ENCODE assay signal across 9 mouse cellular contexts in the genomic region with DNA sequence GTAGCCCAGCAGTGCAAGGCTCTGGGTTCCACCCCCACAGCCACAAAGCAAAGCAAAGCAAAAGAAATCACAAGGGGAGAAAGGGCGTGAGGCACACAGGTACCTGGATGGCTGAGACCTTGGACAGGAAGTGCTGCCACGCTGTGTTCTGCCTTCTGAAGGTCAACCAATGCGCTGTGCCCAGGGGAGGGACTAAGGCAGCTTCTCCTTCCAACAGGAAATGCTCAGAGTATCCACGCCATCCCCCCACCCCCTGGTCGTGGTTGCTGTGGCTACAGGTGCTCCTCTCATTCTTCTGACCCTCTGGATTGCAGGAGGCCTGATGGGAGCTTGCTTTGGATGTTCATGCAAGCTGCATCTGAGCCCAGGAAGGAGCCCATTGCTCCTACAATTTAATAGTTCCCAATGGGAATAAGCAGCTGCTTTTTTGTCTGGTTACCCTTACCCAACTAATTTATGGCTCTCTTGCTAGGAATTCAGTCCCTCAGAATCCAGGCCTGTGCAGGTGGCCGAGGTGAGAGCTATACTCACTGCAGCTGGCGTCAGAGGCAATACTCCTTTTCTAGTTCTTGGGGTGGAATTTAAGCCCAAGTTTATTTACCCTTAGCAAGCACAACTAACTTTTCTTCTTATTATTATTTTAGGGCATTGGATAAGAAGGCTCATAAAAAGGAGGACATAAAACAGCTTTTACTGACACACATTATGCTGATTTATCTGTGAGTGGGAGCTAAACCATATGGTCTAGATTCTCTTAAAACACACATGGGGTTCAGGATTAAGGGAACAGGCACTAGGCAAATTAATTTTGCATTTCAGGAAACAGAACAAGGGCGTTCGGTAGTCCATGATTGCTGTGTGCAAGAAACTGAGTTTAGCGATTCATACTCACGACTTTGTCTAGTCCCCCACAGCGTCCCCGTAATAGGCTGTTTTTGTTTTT.
DNase-seq lines count a peak whose midpoint lies in the region; ATAC-seq and TF ChIP-seq lines count a peak whose summit lies in the region.
"Had no signal": no experiment of that assay in that cellular context is flagged by ENCODE, and none has a peak within 500 bp of the region (broad histone marks: within the 10 kb centered on the region; RNA-seq: fewer than 3 reads in every experiment).

No protein-coding gene starts in this region.

- no peak overlapping the region for H3K4me2 ChIP-seq in forebrain, postnatal 0 days (ENCODE audit: low read depth)
- no peak overlapping the region for H3K4me2 ChIP-seq in forebrain, embryonic 11.5 days (ENCODE audit: low read depth, low read length, severe bottlenecking)

- 73% methylated on average over 13 of the region's 13 CpGs for WGBS in forebrain, postnatal 0 days
- 80% methylated on average over 13 of the region's 13 CpGs for WGBS in forebrain, embryonic 11.5 days

- H3K27ac ChIP-seq in forebrain, postnatal 0 days (ENCODE audit: low read depth, low read length): no peak overlapping the region
- no peak overlapping the region for H3K27ac ChIP-seq in forebrain, embryonic 11.5 days (ENCODE audit: low read depth, low read length)

- no peaks in the 10 kb centered on the region for H3K4me1 ChIP-seq in forebrain, postnatal 0 days (ENCODE audit: insufficient read depth)
- no peaks in the 10 kb centered on the region for H3K4me1 ChIP-seq in forebrain, embryonic 11.5 days (replicated peaks; ENCODE audit: control insufficient read depth, insufficient read depth, low read length)

- H3K9me3 ChIP-seq in forebrain, postnatal 0 days (ENCODE audit: low read length): no peaks in the 10 kb centered on the region
- H3K9me3 ChIP-seq in forebrain, embryonic 11.5 days (ENCODE audit: control insufficient read depth, low read length): no peaks in the 10 kb centered on the region

- TF ChIP-seq CTCF in forebrain, postnatal 0 days (IDR thresholded peaks at IDR 0.05; ENCODE audit: low read depth): no peak

- ATAC-seq in forebrain, postnatal 0 days: peak; percentile 43
- ATAC-seq in forebrain, embryonic 11.5 days (replicated peaks; ENCODE audit: low FRiP score): no peak
- no peak for ATAC-seq in monocyte, adult 5-6 weeks (replicated peaks; ENCODE audit: insufficient number of reproducible peaks, low FRiP score, low TSS enrichment, poor library complexity, severe bottlenecking)

- H3K9ac ChIP-seq in forebrain, postnatal 0 days: no peak overlapping the region
- H3K9ac ChIP-seq in forebrain, embryonic 11.5 days (ENCODE audit: low read length): no peak overlapping the region

- H3K36me3 ChIP-seq in forebrain, postnatal 0 days (ENCODE audit: insufficient read depth): no peaks in the 10 kb centered on the region
- no peaks in the 10 kb centered on the region for H3K36me3 ChIP-seq in forebrain, embryonic 11.5 days (ENCODE audit: control insufficient read depth, insufficient read depth, low read length)

- H3K27me3 ChIP-seq in forebrain, postnatal 0 days (ENCODE audit: insufficient read depth, low read length): no peaks in the 10 kb centered on the region
- no peaks in the 10 kb centered on the region for H3K27me3 ChIP-seq in forebrain, embryonic 11.5 days (ENCODE audit: control insufficient read depth, insufficient read depth, low read length)

- H3K4me3 ChIP-seq in forebrain, postnatal 0 days (ENCODE audit: low read depth, low read length): no peak overlapping the region
- H3K4me3 ChIP-seq in forebrain, embryonic 11.5 days (ENCODE audit: low read depth, low read length): no peak overlapping the region

- no peak for DNase-seq in forebrain, postnatal 0 days
- DNase-seq in forebrain, embryonic 11.5 days (ENCODE audit: low spot score): no peak
- peak; percentile 28 for DNase-seq in urinary bladder, postnatal 14 days (ENCODE audit: low spot score)
- DNase-seq in urinary bladder, postnatal 10 days (ENCODE audit: low spot score): no peak
- DNase-seq in kidney, postnatal 4 days: peak; percentile 64 to 80
- DNase-seq in gastrocnemius, postnatal 36 days: no peak
- DNase-seq in frontal cortex, postnatal 10 days (ENCODE audit: low spot score in 2 of 2): no peak
- DNase-seq: gastrocnemius, postnatal 14 days had no signal

- intact Hi-C loops in gastrocnemius, postnatal 36 days (cut with DNase I): no loop called here

Comparison
In these comparisons a context has a peak if more than half of its experiments do, and no peak if none do; other contexts are left out.
1. DNase-seq: peak in urinary bladder, postnatal 14 days (single experiment) and kidney, postnatal 4 days (2 of 2); none in forebrain, postnatal 0 days (single experiment), forebrain, embryonic 11.5 days (single experiment), urinary bladder, postnatal 10 days (single experiment), gastrocnemius, postnatal 36 days (0 of 2) and frontal cortex, postnatal 10 days (0 of 2).